In the genomic region with DNA sequence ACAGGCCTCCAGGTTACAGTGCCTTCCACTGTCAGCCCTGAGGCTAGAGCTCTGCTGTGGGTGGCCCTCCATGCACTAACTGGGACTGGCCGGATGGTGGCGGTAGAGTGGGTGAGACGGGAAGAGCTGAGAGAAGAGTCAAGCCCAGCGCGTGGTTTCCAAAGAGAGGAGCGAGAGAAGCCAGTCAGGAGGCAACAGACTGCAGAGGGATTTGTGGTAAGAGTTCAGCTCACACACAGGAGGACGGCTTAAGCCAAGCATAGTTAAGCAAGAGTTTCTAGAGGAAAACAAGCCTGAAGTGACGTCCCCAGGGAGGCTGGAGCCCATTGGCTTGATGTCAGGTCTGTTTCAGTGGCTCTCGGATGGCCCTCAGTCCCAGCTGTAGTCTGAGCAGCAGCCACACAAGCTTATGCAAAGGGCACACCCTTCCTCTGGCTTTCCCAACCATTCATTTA, we compare ENCODE assay signal across 8 mouse cellular contexts.
A peak's percentile ranks its signal among the peaks of the same experiment; 100 is the strongest.
DNase-seq lines count a peak whose midpoint lies in the region; ATAC-seq and TF ChIP-seq lines count a peak whose summit lies in the region.

No protein-coding gene starts in this region.

- H3K4me1 ChIP-seq in bone marrow, adult 2 months (ENCODE audit: control insufficient read depth, insufficient read depth, low read length): peaks cover 4% of the 10 kb centered on the region
- peaks cover 26% of the 10 kb centered on the region for H3K4me1 ChIP-seq in embryonic facial prominence, embryonic 15.5 days
- peaks cover 64% of the 10 kb centered on the region for H3K4me1 ChIP-seq in heart, embryonic 10.5 days
- peaks cover 11% of the 10 kb centered on the region for H3K4me1 ChIP-seq in kidney, embryonic 14.5 days (ENCODE audit: control insufficient read depth, insufficient read depth, low read length)
- H3K4me1 ChIP-seq in limb, embryonic 14.5 days (ENCODE audit: control insufficient read depth, insufficient read depth, low read length): peaks cover 28% of the 10 kb centered on the region
- 0 out of 2 replicates have a peak, but pooled peaks cover 3% of the 10 kb centered on the region for H3K4me1 ChIP-seq in midbrain, postnatal 0 days (ENCODE audit: insufficient read depth, low read length)

- no peaks in the 10 kb centered on the region for H3K9me3 ChIP-seq in embryonic facial prominence, embryonic 15.5 days (replicated peaks)
- no peaks in the 10 kb centered on the region for H3K9me3 ChIP-seq in heart, embryonic 10.5 days
- H3K9me3 ChIP-seq in kidney, embryonic 14.5 days (ENCODE audit: control insufficient read depth, low read length): no peaks in the 10 kb centered on the region
- H3K9me3 ChIP-seq in limb, embryonic 14.5 days (ENCODE audit: control insufficient read depth, low read length): no peaks in the 10 kb centered on the region
- H3K9me3 ChIP-seq in midbrain, postnatal 0 days (ENCODE audit: low read length): no peaks in the 10 kb centered on the region

- no peaks in the 10 kb centered on the region for H3K27me3 ChIP-seq in embryonic facial prominence, embryonic 15.5 days
- no peaks in the 10 kb centered on the region for H3K27me3 ChIP-seq in heart, embryonic 10.5 days (ENCODE audit: insufficient read depth, poor library complexity, severe bottlenecking)
- no peaks in the 10 kb centered on the region for H3K27me3 ChIP-seq in kidney, embryonic 14.5 days (ENCODE audit: control insufficient read depth, insufficient read depth, low read length)
- no peaks in the 10 kb centered on the region for H3K27me3 ChIP-seq in limb, embryonic 14.5 days (ENCODE audit: control insufficient read depth, insufficient read depth, low read length)
- no peaks in the 10 kb centered on the region for H3K27me3 ChIP-seq in midbrain, postnatal 0 days (ENCODE audit: insufficient read depth, low read length)

- TF ChIP-seq POLR2A in bone marrow, adult 2 months (IDR thresholded peaks at IDR 0.05; ENCODE audit: borderline replicate concordance, control insufficient read depth, low read depth, low read length): no peak
- TF ChIP-seq POLR2A in limb, embryonic 14.5 days (IDR thresholded peaks at IDR 0.05; ENCODE audit: borderline replicate concordance, extremely low read depth, insufficient read depth, insufficient read length): no peak

- H3K36me3 ChIP-seq in embryonic facial prominence, embryonic 15.5 days: no peaks in the 10 kb centered on the region
- H3K36me3 ChIP-seq in heart, embryonic 10.5 days: no peaks in the 10 kb centered on the region
- H3K36me3 ChIP-seq in kidney, embryonic 14.5 days (ENCODE audit: control insufficient read depth, insufficient read depth, low read length): no peaks in the 10 kb centered on the region
- H3K36me3 ChIP-seq in limb, embryonic 14.5 days (ENCODE audit: control insufficient read depth, insufficient read depth, low read length): no peaks in the 10 kb centered on the region
- H3K36me3 ChIP-seq in midbrain, postnatal 0 days (ENCODE audit: insufficient read depth, low read length): no peaks in the 10 kb centered on the region

- no peak overlapping the region for H3K27ac ChIP-seq in bone marrow, adult 2 months (ENCODE audit: control insufficient read depth, insufficient read depth, low read depth, low read length, poor library complexity)
- H3K27ac ChIP-seq in embryonic facial prominence, embryonic 15.5 days (replicated peaks): no peak overlapping the region
- peak overlapping the region; percentile 78 for H3K27ac ChIP-seq in heart, embryonic 10.5 days
- no peak overlapping the region for H3K27ac ChIP-seq in kidney, embryonic 14.5 days (ENCODE audit: low read depth, low read length)
- H3K27ac ChIP-seq in limb, embryonic 14.5 days (replicated peaks; ENCODE audit: low read depth, low read length): no peak overlapping the region
- no peak overlapping the region for H3K27ac ChIP-seq in midbrain, postnatal 0 days (ENCODE audit: low read depth, low read length)

- H3K9ac ChIP-seq in embryonic facial prominence, embryonic 15.5 days: no peak overlapping the region
- H3K9ac ChIP-seq in kidney, embryonic 14.5 days (ENCODE audit: low read depth, low read length): no peak overlapping the region
- no peak overlapping the region for H3K9ac ChIP-seq in limb, embryonic 14.5 days (ENCODE audit: low read depth, low read length, severe bottlenecking)
- no peak overlapping the region for H3K9ac ChIP-seq in midbrain, postnatal 0 days (replicated peaks; ENCODE audit: low read length, poor library complexity, severe bottlenecking)

- DNase-seq in A20 (ENCODE audit: low read depth, low spot score): peak; percentile 89
- DNase-seq in heart, embryonic 10.5 days (ENCODE audit: low spot score): peak; percentile 95
- DNase-seq in limb, embryonic 14.5 days (ENCODE audit: low spot score): peak; percentile 85
- peak; percentile 88 for DNase-seq in midbrain, postnatal 0 days (ENCODE audit: low spot score)
- DNase-seq in spleen, postnatal 10 days (ENCODE audit: low spot score in 2 of 2): peak; percentile 69 to 91

- H3K4me3 ChIP-seq in bone marrow, adult 2 months (replicated peaks; ENCODE audit: control insufficient read depth, low read depth, low read length): no peak overlapping the region
- H3K4me3 ChIP-seq in embryonic facial prominence, embryonic 15.5 days (replicated peaks): no peak overlapping the region
- H3K4me3 ChIP-seq in heart, embryonic 10.5 days: peak overlapping the region; percentile 35
- H3K4me3 ChIP-seq in kidney, embryonic 14.5 days (ENCODE audit: low read length): no peak overlapping the region
- no peak overlapping the region for H3K4me3 ChIP-seq in limb, embryonic 14.5 days (replicated peaks; ENCODE audit: low read length)
- no peak overlapping the region for H3K4me3 ChIP-seq in midbrain, postnatal 0 days (ENCODE audit: low read depth, low read length)

- WGBS in bone marrow, adult 2 months: 4% methylated on average over 9 of the region's 9 CpGs
- 3% methylated on average over 9 of the region's 9 CpGs for WGBS in embryonic facial prominence, embryonic 15.5 days
- WGBS in heart, embryonic 10.5 days: 3% methylated on average over 9 of the region's 9 CpGs
- WGBS in kidney, embryonic 14.5 days: 2% methylated on average over 9 of the region's 9 CpGs
- WGBS in limb, embryonic 14.5 days: 4% methylated on average over 9 of the region's 9 CpGs
- 3% methylated on average over 9 of the region's 9 CpGs for WGBS in midbrain, postnatal 0 days

- ATAC-seq in embryonic facial prominence, embryonic 15.5 days (ENCODE audit: insufficient number of reproducible peaks, low FRiP score, low TSS enrichment, low read depth): peak; percentile 65
- ATAC-seq in kidney, embryonic 14.5 days (ENCODE audit: low FRiP score, low TSS enrichment): peak; percentile 41; the same call in 1 of the 2 replicates
- ATAC-seq in limb, embryonic 14.5 days (ENCODE audit: low FRiP score, low read depth): peak; percentile 81
- peak; percentile 70 for ATAC-seq in midbrain, postnatal 0 days (ENCODE audit: low FRiP score)

- peak; percentile 95 for TF ChIP-seq CTCF in bone marrow, adult 2 months (IDR thresholded peaks at IDR 0.05; ENCODE audit: control insufficient read depth, insufficient read depth, low read length)
- TF ChIP-seq CTCF in midbrain, postnatal 0 days (IDR thresholded peaks at IDR 0.05): peak; percentile 97

- peak overlapping the region; percentile 35 for H3K4me2 ChIP-seq in embryonic facial prominence, embryonic 15.5 days (replicated peaks)
- H3K4me2 ChIP-seq in kidney, embryonic 14.5 days (replicated peaks; ENCODE audit: low read depth, low read length): peak overlapping the region; percentile 16; the same call in 1 of the 2 replicates
- H3K4me2 ChIP-seq in limb, embryonic 14.5 days (replicated peaks; ENCODE audit: low read depth, low read length, severe bottlenecking): peak overlapping the region; percentile 29
- peak overlapping the region; percentile 23; the same call in 1 of the 2 replicates for H3K4me2 ChIP-seq in midbrain, postnatal 0 days (ENCODE audit: low read depth, low read length, poor library complexity, severe bottlenecking)
